Mouse (Mus musculus): ENCODE data around the gene Cdk6. TPM values are rescaled to one million over a fixed set of nuclear protein-coding genes. Genes with fewer than 3 reads are reported as not detected.

Gene Cdk6
- 0.84 and 1.4 TPM in 2 replicates for polyA plus RNA-seq (2021; fragmentation: Nextera tagmentation)
- long read RNA-seq, experiment 1, partial matches to known transcripts, result 0 of 3 reads
- long read RNA-seq, experiment 1, other reads (novel, unspliced or antisense), result 3 of 3 reads
- long read RNA-seq, experiment 2, partial matches to known transcripts, result 0 of 5 reads
- long read RNA-seq, experiment 2, other reads (novel, unspliced or antisense), result 4 of 5 reads

GRCm38 (mm10) chr5:3341111-3341911, at the start of gene Cdk6:
Gene Cdk6 (plus strand): TSS chr5:3341485.

GRCm38 (mm10) chr5:3543629-3544479, 202.6 kb downstream of the Cdk6 start, which contains the start of gene Fam133b:
Gene Fam133b (plus strand): TSS chr5:3543833.

GRCm38 (mm10) chr5:3571266-3571665, 230.0 kb downstream of the Cdk6 start, which contains the start of gene 1700109H08Rik:
Gene 1700109H08Rik (plus strand): TSS chr5:3571566.

Other genes with a start within 250 kb of the Cdk6 start
- gene Fam133b, start 202.3 kb downstream of the Cdk6 start, polyA plus RNA-seq (2021; fragmentation: Nextera tagmentation), result 25.1 and 26.7 TPM in 2 replicates
- 0.06 and 0.10 TPM in 2 replicates for gene 1700109H08Rik, start 230.1 kb downstream of the Cdk6 start, polyA plus RNA-seq (2021; fragmentation: Nextera tagmentation)

Measured in layer of hippocampus, adult 6 months (tissue).